Mouse (Mus musculus) C2C12 (cell line): Measurements from ENCODE around the gene Sept4. TPM values are rescaled to one million over a fixed set of nuclear protein-coding genes. Genes with fewer than 3 reads are reported as not detected.

Experiments
- H3K27me3 ChIP-seq: one replicate; pipeline ENCODE4 v1.6.1; 2011; ENCODE audit not compliant: control insufficient read depth, insufficient read depth, insufficient read length
- H3K36me3 ChIP-seq: one replicate; pipeline ENCODE4 v1.6.1; 2011; ENCODE audit not compliant: control insufficient read depth, insufficient read depth
- H3K4me3 ChIP-seq: one replicate; pipeline ENCODE4 v1.5.1; 2011; ENCODE audit warnings: mild to moderate bottlenecking, control low read depth; ENCODE audit not compliant: poor library complexity, insufficient read depth, severe bottlenecking
- H3K79me2 ChIP-seq: one replicate; pipeline ENCODE4 v1.6.1; 2011; ENCODE audit not compliant: control insufficient read depth, insufficient read depth
- H3K79me3 ChIP-seq: one replicate; pipeline ENCODE4 v1.6.1; 2011; ENCODE audit warnings: low read depth, control low read depth
- H3ac ChIP-seq: one replicate; pipeline ENCODE3; 2011; ENCODE audit warnings: low read depth; ENCODE audit not compliant: control insufficient read depth, insufficient read length
- CEBPB ChIP-seq: IDR thresholded peaks from one replicate; pipeline ENCODE4 v1.6.1; 2011; ENCODE audit warnings: low read depth, mild to moderate bottlenecking, control low read depth, moderate library complexity
- CTCF ChIP-seq: IDR thresholded peaks from one replicate; pipeline ENCODE4 v1.5.1; 2011; ENCODE audit not compliant: control insufficient read depth, insufficient read depth, insufficient read length
- FOSL1 ChIP-seq: IDR thresholded peaks from one replicate; pipeline ENCODE4 v1.8.0; 2011; ENCODE audit warnings: mild to moderate bottlenecking, low read length; ENCODE audit not compliant: poor library complexity, insufficient read depth, severe bottlenecking
- MAX ChIP-seq: IDR thresholded peaks from one replicate; pipeline ENCODE4 v1.6.1; 2011; ENCODE audit warnings: mild to moderate bottlenecking, control low read depth
- MYOD1 ChIP-seq: IDR thresholded peaks from one replicate; pipeline ENCODE4 v1.6.1; 2011; ENCODE audit warnings: low read depth; ENCODE audit not compliant: control insufficient read depth, insufficient read length
- MYOG ChIP-seq: IDR thresholded peaks from one replicate; pipeline ENCODE4 v1.6.1; 2011; ENCODE audit not compliant: control insufficient read depth, insufficient read length; ENCODE audit errors: extremely low read depth
- USF1 ChIP-seq: IDR thresholded peaks from one replicate; pipeline ENCODE4 v1.6.1; 2011; ENCODE audit warnings: low read depth, mild to moderate bottlenecking, control low read depth, moderate library complexity
- polyA plus RNA-seq: library from polyadenylated mRNA; unstranded; fragments of >200 nt; fragmentation: generic; extraction: Trizol; gene quantifications from one replicate; pipeline ENCODE4 v1.2.1, GENCODE M21; 2012; ENCODE audit warnings: missing spikeins

Gene Sept4
- polyA plus RNA-seq, 1 experiment, result 0.19 TPM

DNA sequence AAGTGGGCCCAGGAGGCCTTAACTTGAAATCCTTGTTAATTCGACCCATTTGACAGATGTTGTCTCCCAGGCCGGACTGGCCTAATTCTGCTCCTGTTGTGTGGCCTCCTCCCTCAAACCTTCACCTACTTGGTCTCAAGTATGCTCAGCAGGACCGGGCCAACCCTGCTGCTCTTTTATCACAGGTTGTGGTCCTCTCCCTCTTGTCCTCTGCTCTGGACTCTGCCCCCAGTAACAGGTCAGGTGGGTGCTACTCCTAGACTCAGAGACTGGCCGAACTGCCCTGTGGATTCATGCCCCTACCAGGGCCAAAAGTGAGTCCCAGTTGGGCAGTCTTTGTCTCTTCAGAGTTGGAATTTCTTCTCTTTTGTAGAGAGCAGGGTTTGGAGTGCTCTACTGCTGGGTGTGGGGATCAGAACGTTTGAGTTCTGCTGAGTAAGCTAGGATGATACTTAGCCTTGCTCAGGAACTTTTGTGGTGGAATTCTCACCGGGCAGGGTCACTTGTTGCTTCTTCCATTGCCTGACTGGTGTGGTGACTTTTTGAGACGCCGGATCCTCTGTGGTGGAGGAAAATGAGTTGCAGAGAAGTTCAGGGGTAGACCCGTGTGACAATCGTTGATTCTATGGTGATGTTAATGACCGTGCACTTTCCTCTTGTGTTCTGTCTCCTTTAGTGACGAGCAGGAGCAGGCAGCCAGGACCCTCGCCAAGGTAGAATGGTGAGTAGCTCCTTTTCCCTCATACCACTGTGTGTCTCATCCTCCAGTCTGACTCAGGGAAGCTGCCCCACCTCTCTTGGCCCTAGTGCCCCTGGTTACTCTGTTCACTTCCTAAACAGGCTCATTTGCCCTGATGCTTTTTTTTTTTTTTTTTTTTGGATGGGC, 24.3 kb downstream of the Sept4 start:
- peak overlapping the region; percentile 55 for H3ac ChIP-seq
- no peak for TF ChIP-seq FOSL1
- TF ChIP-seq MYOG, result no peak
- H3K79me2 ChIP-seq, result peaks cover 42% of the 10 kb centered on the region
- no peaks in the 10 kb centered on the region for H3K27me3 ChIP-seq
- H3K4me3 ChIP-seq, result peak overlapping the region; percentile 41
- H3K79me3 ChIP-seq, result peaks cover 10% of the 10 kb centered on the region
- peaks cover 14% of the 10 kb centered on the region for H3K36me3 ChIP-seq

DNA sequence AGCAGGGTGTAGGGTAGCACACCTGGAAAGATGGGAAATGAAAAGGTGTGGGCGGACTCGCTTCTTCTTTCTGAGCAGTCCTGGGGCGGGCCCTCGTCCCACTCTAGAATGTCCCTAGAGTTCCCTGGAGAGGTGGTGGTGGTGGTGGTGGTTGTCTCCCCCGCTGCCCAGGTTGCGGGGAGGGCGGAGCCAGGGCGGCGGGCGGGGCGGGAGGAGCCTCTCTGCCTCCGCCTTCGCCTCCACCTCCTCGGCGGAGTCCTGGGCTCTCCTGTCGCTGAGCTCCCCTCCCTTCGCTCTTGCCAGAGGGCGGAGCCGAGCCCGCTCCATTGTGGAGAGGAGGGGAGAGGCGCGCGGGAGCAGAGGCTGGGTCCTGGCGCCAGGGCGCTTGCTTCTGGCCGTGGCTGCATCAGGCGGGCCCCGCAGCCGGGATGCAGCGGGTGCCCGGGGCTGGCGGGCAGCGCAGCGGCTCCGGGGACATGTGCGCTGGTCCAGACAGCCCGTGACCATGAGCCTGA, 26.7 kb downstream of the Sept4 start:
- H3K79me3 ChIP-seq, result peaks cover 11% of the 10 kb centered on the region
- H3K79me2 ChIP-seq, result peaks cover 39% of the 10 kb centered on the region
- no peaks in the 10 kb centered on the region for H3K27me3 ChIP-seq
- peak overlapping the region; percentile 96 for H3ac ChIP-seq
- H3K4me3 ChIP-seq, result peak overlapping the region; percentile 64
- peaks cover 39% of the 10 kb centered on the region for H3K36me3 ChIP-seq
- TF ChIP-seq MYOG, result no peak
- no peak for TF ChIP-seq FOSL1
- TF ChIP-seq CTCF, result no peak
- TF ChIP-seq MAX, result no peak
- no peak for TF ChIP-seq MYOD1
- no peak for TF ChIP-seq USF1
- TF ChIP-seq CEBPB, result no peak

DNA sequence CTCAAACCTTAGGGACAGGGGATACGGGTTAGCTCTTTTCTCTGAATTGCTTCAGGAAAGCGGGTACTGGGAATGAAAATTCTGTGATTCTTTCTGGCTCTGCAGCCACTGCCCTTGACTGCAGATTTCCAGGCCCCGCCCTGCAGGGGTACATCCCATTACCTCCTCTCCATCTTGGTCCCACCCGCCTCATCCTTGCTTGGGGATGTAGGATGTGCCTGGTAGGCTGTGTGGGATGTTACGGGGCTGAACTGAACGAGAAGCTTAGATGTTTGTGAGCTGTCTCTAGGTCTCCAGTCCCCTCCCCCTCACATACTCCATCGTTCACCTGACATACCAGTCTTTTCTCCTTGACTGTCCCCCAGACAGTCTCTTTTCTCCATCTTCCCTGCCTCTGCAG, 27.3 kb downstream of the Sept4 start:
- H3ac ChIP-seq, result peak overlapping the region; percentile 96
- H3K27me3 ChIP-seq, result no peaks in the 10 kb centered on the region
- TF ChIP-seq MYOD1 (no peak), FOSL1 (no peak), CEBPB (no peak), CTCF (no peak), MAX (no peak), MYOG (no peak), USF1 (no peak)
- H3K4me3 ChIP-seq, result peak overlapping the region; percentile 64
- peaks cover 33% of the 10 kb centered on the region for H3K79me2 ChIP-seq
- peaks cover 11% of the 10 kb centered on the region for H3K79me3 ChIP-seq
- H3K36me3 ChIP-seq, result peaks cover 43% of the 10 kb centered on the region

DNA sequence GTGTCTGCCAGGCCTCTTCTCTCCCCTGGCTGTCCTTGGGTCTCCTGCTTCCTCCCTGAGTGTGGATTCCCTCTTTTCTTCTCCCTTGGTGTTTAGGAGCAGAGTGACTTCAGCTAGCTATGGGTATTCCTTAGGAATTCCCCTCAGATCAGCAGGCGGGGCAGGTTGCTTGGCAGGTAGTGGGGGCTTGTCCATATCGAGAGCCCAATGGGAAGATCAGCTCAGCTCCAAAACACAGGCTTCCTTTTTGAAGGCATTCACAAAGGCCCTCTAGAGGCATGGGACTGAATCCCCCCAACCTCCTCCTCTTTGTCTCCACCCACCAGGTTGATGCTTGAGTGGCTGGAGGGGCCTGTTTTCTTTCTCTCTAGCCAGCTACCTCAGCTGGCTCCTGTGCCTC, 27.8 kb downstream of the Sept4 start:
- peaks cover 48% of the 10 kb centered on the region for H3K36me3 ChIP-seq
- H3K79me2 ChIP-seq, result peaks cover 30% of the 10 kb centered on the region
- no peak overlapping the region for H3ac ChIP-seq
- H3K27me3 ChIP-seq, result no peaks in the 10 kb centered on the region
- no peak for TF ChIP-seq USF1
- no peak for TF ChIP-seq MAX
- no peak for TF ChIP-seq MYOG
- no peak for TF ChIP-seq MYOD1
- TF ChIP-seq CTCF, result no peak
- no peak for TF ChIP-seq FOSL1
- TF ChIP-seq CEBPB, result no peak
- H3K4me3 ChIP-seq, result peak overlapping the region; percentile 64
- peaks cover 11% of the 10 kb centered on the region for H3K79me3 ChIP-seq

DNA sequence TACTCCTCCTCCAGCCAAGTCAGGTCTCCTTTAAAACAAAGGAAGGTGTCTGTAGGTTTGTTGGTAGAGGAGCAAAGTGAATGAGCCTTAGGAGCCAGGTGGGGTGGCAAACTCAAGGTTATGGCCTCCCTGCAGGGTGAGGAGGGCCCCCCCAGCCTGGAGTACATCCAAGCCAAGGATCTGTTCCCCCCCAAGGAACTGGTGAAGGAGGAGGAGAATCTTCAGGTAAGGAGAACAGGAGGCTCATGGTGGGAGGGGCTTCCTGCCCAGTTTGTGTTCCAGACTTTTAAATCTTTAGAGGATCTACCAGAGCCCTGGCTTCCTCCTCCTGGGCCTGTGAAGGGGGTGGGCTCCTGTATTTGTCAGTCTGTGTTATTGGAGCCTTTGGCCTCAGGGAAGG, 28.4 kb downstream of the Sept4 start:
- Histone ChIP-seq H3ac (no peak overlapping the region), H3K79me3 (peaks cover 11% of the 10 kb centered on the region), H3K79me2 (peaks cover 30% of the 10 kb centered on the region), H3K36me3 (peaks cover 54% of the 10 kb centered on the region), H3K4me3 (no peak overlapping the region), H3K27me3 (no peaks in the 10 kb centered on the region)
- no peak for TF ChIP-seq MAX
- TF ChIP-seq CTCF, result no peak
- no peak for TF ChIP-seq MYOG
- TF ChIP-seq FOSL1, result no peak
- TF ChIP-seq MYOD1, result no peak
- TF ChIP-seq USF1, result no peak
- TF ChIP-seq CEBPB, result no peak
